Mouse (Mus musculus) inflammation-experienced regulatory T-cells (primary cell): ENCODE results near the gene Cldn14. TPM values are rescaled to one million over a fixed set of nuclear protein-coding genes. Genes with fewer than 3 reads are reported as not detected.

Source experiments
- polyA plus RNA-seq, 2 experiments: library from polyadenylated mRNA; unstranded; fragments of 100-300 nt; shearing (Covaris generic); gene quantifications; one replicate each; pipeline ENCODE4 v1.2.1; 2017

Gene Cldn14
- 1 to 10 TPM in 1 of 2 experiments, under 1 TPM in 1; 0.87 to 3.5 TPM for polyA plus RNA-seq

DNA sequence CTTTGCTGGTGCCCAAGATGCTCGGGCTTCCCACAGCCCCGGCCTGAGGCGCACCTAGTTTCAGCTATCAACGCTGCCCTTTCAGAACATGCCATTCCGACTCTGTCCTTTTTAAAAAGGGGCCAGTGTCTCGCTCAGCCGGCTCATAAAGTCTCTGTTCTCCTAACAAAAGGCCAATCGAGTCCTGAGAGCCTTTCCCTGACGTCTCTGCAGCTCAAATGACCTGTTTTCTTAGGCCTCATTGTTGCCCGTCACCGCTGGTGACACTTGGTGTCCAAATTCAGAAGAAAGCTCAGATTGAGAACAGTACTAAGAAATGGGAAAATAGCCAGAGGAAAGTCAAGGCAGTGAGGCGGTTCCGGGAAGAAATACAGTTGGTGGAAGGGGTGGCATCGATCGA, at the start of gene Cldn14:
Cldn14 (minus strand) TSS at position 101 of the 400 bp plus-strand sequence.

DNA sequence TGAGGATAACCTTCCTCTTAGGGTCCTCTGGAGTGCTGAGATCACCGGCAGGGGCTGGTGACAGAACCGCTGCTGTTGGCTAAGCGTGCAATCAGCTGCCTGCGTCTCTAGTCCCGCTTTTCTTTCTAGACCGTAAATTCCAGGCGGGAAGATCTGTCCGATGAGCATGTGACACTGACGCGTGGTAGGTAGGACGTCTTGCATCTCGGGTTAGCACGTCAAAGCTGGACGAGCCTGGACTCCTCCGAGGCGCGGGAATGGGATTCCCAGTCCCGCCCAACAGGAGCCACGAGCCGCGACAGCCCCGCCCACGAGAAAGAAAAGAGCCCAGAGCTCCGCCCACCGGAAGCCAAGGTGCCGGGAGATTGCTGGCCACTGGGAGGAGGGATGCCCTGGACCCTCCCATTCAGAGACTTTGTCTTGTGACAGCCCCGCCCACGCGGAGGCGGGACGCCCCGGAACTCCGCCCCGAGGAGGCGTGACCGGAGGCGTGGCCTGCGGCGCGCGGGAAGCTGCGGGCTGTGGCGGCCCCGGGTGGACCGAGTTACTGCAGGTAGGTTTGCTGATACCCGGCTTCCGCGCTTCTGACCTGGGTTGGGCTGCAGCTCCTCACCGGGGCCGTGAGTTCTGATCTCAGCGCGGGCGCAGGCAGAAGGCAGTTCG, 125.1 kb downstream of the Cldn14 start, which contains the start of gene Chaf1b:
Chaf1b (plus strand) TSS at position 479 of the 663 bp plus-strand sequence.

Other genes with a start within 250 kb of the Cldn14 start
- 10 to 100 TPM; 87.0 to 88.7 TPM for gene Morc3, start 176.7 kb downstream of the Cldn14 start, polyA plus RNA-seq
- gene Chaf1b, start 124.9 kb downstream of the Cldn14 start, polyA plus RNA-seq, result 10 to 100 TPM; 16.7 to 28.3 TPM
- gene Sim2, start 76.1 kb upstream of the Cldn14 start, polyA plus RNA-seq, result 1 to 10 TPM in 1 of 2 experiments, under 1 TPM in 1; 0.13 to 1.3 TPM